Mouse (Mus musculus) stomach, postnatal 0 days (tissue): ENCODE measurements around the gene Acsl1.

Experiments used
- CTCF ChIP-seq: IDR thresholded peaks from 2 replicates; pipeline ENCODE4 v1.5.1; 2016; ENCODE audit warnings: antibody characterized with exemption, low read depth, mild to moderate bottlenecking, moderate library complexity
- EP300 ChIP-seq: optimal IDR thresholded peaks from 2 replicates; pipeline ENCODE3; 2016; ENCODE audit warnings: antibody characterized with exemption

DNA sequence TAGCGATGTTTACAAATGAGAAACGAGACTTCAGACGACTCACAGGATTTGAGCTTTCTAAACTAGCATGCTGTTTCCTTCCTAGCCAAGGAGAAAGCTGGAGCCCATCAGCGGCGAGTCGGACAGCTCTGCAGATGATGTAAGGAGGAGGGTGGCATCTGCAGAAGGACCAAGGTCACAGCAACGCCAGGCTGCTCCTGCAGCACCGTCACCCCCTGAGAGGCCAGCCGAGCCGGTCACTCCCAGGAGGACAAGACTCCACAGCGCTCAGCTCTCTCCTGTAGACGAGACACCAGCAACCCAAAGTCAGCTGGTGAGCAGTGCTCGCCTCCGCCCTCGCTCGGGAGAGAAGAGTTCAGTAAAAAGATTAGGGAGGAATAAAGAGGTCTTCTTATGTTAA, 91.5 kb downstream of the Acsl1 start:
- no peak for TF ChIP-seq CTCF
- no peak for TF ChIP-seq EP300
